Mouse (Mus musculus): ENCODE data around the gene Slc10a4.

GRCm38 (mm10) chr5:73044055-73044454 lies 37.4 kb downstream of the Slc10a4 start:
- TF ChIP-seq CTCF (IDR thresholded peaks at IDR 0.05; ENCODE audit: extremely low read depth, insufficient read length, insufficient replicate concordance, low read depth, low read length) (no peak), POLR2A (IDR thresholded peaks at IDR 0.05; ENCODE audit: low read depth, low read length) (no peak)
